Mouse (Mus musculus) neural tube, embryonic 15.5 days (tissue): ENCODE results near the gene Pym1. TPM values are rescaled to one million over a fixed set of nuclear protein-coding genes. Genes with fewer than 3 reads are reported as not detected.

Experiments used
- ATAC-seq: fragments of 200-750 bp; cut with Nextera tagmentation; 2 replicates; pipeline ENCODE4 v1.8.0; 2017; ENCODE audit warnings: mild to moderate bottlenecking, moderate TSS enrichment, moderate library complexity; ENCODE audit not compliant: low FRiP score
- H3K27ac ChIP-seq: fragments of 300-500 bp; sonication (generic); replicated peaks from 2 replicates; pipeline ENCODE4 v1.5.1; 2015; ENCODE audit warnings: mild to moderate bottlenecking, inconsistent platforms
- H3K27me3 ChIP-seq: fragments of 300-500 bp; sonication (generic); replicated peaks from 2 replicates; pipeline ENCODE4 v1.6.1; 2015; ENCODE audit warnings: inconsistent platforms
- H3K36me3 ChIP-seq: fragments of 300-500 bp; sonication (generic); 2 replicates; pipeline ENCODE4 v1.6.1; 2015; ENCODE audit warnings: inconsistent platforms
- H3K4me1 ChIP-seq: fragments of 300-500 bp; sonication (generic); 2 replicates; pipeline ENCODE4 v1.6.1; 2015; ENCODE audit warnings: inconsistent platforms
- H3K4me2 ChIP-seq: fragments of 300-500 bp; sonication (generic); 2 replicates; pipeline ENCODE4 v1.6.1; 2015; ENCODE audit warnings: inconsistent platforms, mild to moderate bottlenecking, moderate library complexity
- H3K4me3 ChIP-seq: fragments of 300-500 bp; sonication (generic); replicated peaks from 2 replicates; pipeline ENCODE4 v1.5.1; 2015; ENCODE audit warnings: mild to moderate bottlenecking, inconsistent platforms
- H3K9ac ChIP-seq: fragments of 300-500 bp; sonication (generic); replicated peaks from 2 replicates; pipeline ENCODE4 v1.6.1; 2015; ENCODE audit warnings: mild to moderate bottlenecking, inconsistent platforms
- H3K9me3 ChIP-seq: fragments of 300-500 bp; sonication (generic); replicated peaks from 2 replicates; pipeline ENCODE4 v1.6.1; 2016; ENCODE audit warnings: inconsistent platforms
- WGBS: fragments of 180-500 bp; shearing (Covaris S2); methylation state at CpG from one replicate; pipeline ENCODE4 v1.1.7; 2015; ENCODE audit warnings: mixed read lengths; 5-methylcytosine and 5-hydroxymethylcytosine counted together
- polyA plus RNA-seq: library from polyadenylated mRNA; unstranded; fragments of >200 nt; fragmentation: Nextera tagmentation; extraction: Ambion mirVana; gene quantifications from 2 replicates; pipeline ENCODE4 v1.2.1, GENCODE M21; 2015

The Pym1 gene
- polyA plus RNA-seq, 1 experiment from 2014 or later: 41.7 TPM

DNA sequence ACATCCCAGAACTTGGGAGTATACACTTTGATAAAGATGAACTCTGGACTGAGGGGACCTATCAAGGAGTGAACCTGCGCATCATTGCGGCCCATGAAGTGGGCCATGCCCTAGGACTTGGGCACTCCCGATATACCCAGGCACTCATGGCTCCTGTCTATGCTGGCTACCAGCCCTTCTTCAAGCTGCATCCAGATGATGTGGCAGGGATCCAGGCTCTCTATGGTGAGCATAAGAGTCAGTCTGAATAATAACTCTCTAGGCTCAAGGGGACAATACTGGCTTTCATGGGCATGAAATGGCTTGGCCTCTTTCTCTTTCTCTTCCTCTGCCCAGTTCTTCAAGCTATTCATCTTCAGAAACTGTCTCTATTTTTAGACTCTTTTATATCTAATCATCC is 47.9 kb downstream of the Pym1 start:
- Histone ChIP-seq H3K9ac (no peak overlapping the region), H3K36me3 (peaks cover 8% of the 10 kb centered on the region; the same call in 1 of the 2 replicates), H3K4me2 (no peak overlapping the region), H3K4me1 (no peaks in the 10 kb centered on the region), H3K27ac (no peak overlapping the region), H3K27me3 (no peaks in the 10 kb centered on the region), H3K4me3 (no peak overlapping the region), H3K9me3 (no peaks in the 10 kb centered on the region)
- no peak for ATAC-seq
- WGBS: 89% methylated on average over 3 of the region's 3 CpGs

DNA sequence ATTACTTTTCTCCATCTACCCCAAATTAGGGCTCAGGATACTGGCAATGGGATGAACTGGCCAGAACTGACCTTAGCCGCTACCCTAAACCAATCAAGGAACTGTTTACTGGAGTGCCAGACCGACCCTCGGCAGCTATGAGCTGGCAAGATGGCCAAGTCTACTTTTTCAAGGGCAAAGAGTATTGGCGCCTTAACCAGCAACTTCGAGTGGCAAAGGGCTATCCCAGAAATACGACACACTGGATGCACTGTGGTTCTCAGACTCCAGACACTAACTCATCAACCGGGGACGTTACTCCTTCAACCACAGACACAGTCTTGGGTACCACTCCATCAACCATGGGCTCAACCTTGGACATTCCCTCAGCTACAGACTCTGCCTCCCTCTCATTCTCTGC is 51.0 kb downstream of the Pym1 start:
- no peak overlapping the region for H3K27ac ChIP-seq
- WGBS: 95% methylated on average over 8 of the region's 8 CpGs
- no peaks in the 10 kb centered on the region for H3K27me3 ChIP-seq
- H3K9me3 ChIP-seq: no peaks in the 10 kb centered on the region
- ATAC-seq: no peak
- H3K4me3 ChIP-seq: no peak overlapping the region
- peaks cover 19% of the 10 kb centered on the region for H3K4me1 ChIP-seq
- no peak overlapping the region for H3K9ac ChIP-seq
- H3K36me3 ChIP-seq: peaks cover 15% of the 10 kb centered on the region; the same call in 1 of the 2 replicates
- H3K4me2 ChIP-seq: no peak overlapping the region

DNA sequence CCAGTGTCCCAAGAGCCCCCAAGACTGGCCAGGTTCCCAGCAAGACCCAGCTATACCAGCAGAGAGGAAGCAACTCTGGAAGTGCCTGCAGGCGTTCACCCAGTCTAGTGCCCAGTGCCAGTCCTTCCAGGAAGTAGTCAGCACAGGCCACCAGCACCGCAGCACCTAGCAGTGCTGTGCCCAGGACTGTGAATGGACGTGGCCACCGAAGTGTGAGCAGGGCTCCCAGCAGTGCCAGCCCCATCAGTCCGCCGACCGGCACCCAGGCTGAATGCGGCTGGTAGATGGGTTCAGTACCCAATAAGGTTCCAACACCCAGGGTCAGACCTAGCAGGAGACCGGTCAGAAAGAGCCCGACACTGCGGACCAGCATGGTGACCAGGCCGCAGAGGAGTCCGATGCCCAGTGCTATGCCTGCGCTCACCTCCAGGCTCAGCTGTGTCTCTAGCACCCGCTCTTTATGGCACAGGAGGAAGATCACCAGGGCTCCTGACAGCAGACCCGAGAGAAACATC is 54.3 kb downstream of the Pym1 start:
- Histone ChIP-seq H3K4me3 (no peak overlapping the region), H3K4me2 (no peak overlapping the region; the same call in 1 of the 2 replicates), H3K4me1 (peaks cover 34% of the 10 kb centered on the region), H3K9me3 (no peaks in the 10 kb centered on the region), H3K36me3 (peaks cover 15% of the 10 kb centered on the region; the same call in 1 of the 2 replicates), H3K27ac (no peak overlapping the region), H3K27me3 (no peaks in the 10 kb centered on the region), H3K9ac (peak overlapping the region; percentile 38; the same call in 1 of the 2 replicates)
- ATAC-seq: no peak
- 89% methylated on average over 16 of the region's 16 CpGs for WGBS

DNA sequence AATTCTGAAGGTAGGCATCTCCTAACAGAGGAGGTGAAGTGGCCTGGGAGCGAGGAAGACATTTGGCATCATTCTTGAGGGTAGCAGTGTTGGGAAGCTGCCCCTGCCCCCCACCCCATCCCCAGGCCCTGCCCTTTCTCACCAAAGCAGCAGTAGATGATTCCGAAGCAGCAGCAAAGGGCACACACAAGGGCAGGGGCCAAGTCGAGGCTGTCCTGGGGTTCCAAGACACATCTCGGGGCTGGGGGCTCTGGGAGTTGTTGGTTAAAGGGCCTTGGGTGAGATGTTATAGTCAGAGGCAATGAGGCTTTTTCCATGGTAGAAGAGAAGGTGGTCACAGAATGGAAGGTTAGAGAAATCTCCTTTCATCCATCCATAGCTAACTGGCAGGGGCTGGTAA is 55.3 kb downstream of the Pym1 start:
- peak overlapping the region; percentile 98; the same call in 1 of the 2 replicates for H3K27ac ChIP-seq
- WGBS: 66% methylated on average over 4 of the region's 4 CpGs

DNA sequence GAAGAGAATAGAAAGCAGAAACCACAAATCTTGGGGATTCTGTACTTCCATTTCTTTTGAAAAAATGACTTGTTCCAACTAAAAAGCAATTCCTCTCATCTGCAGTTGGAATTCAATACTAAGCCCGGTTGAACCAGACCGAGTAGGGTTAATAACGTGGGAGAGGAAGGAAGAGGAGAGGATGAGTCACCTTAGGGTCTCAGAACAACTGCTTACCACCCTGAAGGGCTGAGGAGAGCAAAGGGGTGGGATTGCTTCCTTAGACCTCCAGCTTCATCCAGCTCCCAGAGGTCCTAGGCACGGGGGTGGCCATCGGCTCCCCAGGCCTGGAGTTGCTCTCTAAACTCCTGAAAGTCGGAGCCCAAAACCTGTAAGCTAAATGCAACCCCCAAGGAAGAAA is 55.7 kb downstream of the Pym1 start:
- H3K4me3 ChIP-seq: peak overlapping the region; percentile 86
- H3K36me3 ChIP-seq: peaks cover 11% of the 10 kb centered on the region; the same call in 1 of the 2 replicates
- peaks cover 47% of the 10 kb centered on the region for H3K4me1 ChIP-seq
- peak overlapping the region; percentile 91 for H3K9ac ChIP-seq
- ATAC-seq: no peak
- 20% methylated on average over 6 of the region's 6 CpGs for WGBS
- peak overlapping the region; percentile 98 for H3K27ac ChIP-seq
- no peaks in the 10 kb centered on the region for H3K27me3 ChIP-seq
- peak overlapping the region; percentile 67 for H3K4me2 ChIP-seq
- no peaks in the 10 kb centered on the region for H3K9me3 ChIP-seq

More for the DNA sequence above, 55.3 kb downstream of the Pym1 start:
- no peaks in the 10 kb centered on the region for H3K27me3 ChIP-seq
- peaks cover 43% of the 10 kb centered on the region for H3K4me1 ChIP-seq
- H3K4me2 ChIP-seq: peak overlapping the region; percentile 67
- H3K36me3 ChIP-seq: peaks cover 15% of the 10 kb centered on the region; the same call in 1 of the 2 replicates
- peak overlapping the region; percentile 91 for H3K9ac ChIP-seq
- no peak for ATAC-seq
- H3K9me3 ChIP-seq: no peaks in the 10 kb centered on the region
- H3K4me3 ChIP-seq: peak overlapping the region; percentile 86

DNA sequence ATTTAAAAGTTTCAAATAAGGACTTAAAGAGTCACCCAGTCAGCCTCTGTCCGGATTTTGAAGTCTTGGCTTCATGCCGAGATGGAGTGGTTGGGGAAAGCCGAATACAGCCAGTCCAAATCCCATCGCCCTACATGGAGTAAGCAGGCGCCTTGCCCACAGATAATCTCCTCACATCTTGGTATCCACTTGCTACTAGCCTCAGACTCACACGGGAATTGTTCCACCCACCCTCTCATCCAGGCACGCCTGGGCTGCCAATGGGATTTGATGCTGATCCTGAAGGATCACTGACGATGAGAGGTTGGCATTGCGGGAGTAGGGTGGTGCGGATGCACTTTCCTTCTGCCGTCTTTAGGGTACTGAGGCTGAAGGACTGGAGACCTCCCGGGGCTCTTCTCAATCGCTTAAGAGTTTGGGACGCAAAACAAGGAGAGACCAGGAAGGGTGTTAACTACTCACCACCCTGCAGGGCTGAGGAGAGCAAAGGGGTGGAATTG is 56.1 kb downstream of the Pym1 start, which contains the start of gene Dnajc14:
TSS of gene Dnajc14 (plus strand) at position 292 of the 500 bp plus-strand sequence.
- WGBS: under 1% methylated on average over 14 of the region's 14 CpGs
- H3K9me3 ChIP-seq: no peaks in the 10 kb centered on the region
- H3K27me3 ChIP-seq: no peaks in the 10 kb centered on the region
- peak within 1 kb of the TSS; percentile 91 for H3K9ac ChIP-seq
- peak within 1 kb of the TSS; percentile 86 for H3K4me3 ChIP-seq
- peaks cover 52% of the 10 kb centered on the region for H3K4me1 ChIP-seq
- peak within 1 kb of the TSS; percentile 67 for H3K4me2 ChIP-seq
- H3K27ac ChIP-seq: peak within 1 kb of the TSS; percentile 98
- peak; percentile 9 for ATAC-seq
- peaks cover 11% of the 10 kb centered on the region; the same call in 1 of the 2 replicates for H3K36me3 ChIP-seq

DNA sequence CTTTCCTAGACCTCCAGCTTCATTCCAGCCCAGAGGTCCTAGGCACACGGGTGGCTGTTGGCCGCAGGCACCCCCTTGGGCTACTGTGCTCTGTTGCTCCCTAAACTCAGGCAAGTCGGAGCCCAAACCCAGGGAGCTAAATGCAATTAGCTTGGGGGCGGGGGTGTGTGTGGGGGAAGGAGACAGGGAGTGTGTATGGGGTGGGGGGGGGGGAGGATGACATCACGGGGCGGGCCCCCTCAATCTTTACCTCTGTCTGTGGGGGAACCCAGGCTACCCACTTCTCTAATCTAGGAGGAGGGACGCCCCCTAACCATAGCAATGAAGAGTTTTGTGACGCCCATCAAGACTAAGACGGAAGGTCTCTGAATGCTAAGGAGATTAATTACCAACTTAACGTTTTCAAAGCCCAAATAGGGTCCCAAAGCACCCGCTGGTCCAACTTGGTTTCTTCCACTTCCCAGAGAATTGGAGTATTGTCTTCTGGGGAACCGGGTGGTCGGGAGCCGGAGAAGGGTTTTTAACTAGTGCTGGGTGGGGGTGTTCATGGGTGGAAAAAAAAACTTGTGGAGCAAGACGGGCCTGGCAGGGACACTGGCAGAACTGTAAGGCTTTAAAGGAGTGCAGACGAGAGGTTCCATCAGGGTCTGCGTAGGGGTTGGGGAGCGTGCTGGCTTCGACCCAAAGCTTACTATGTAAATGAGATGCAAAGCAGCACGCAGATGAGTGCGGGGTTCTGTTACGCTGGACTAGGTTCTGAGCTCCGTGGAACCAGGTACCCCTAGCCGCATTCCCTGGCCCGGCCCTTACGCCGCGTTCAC is 56.8 kb downstream of the Pym1 start, which contains the start of gene Tmem198b:
TSS of gene Tmem198b (minus strand) at position 100 of the 821 bp plus-strand sequence.
- Histone ChIP-seq H3K9me3 (no peaks in the 10 kb centered on the region), H3K4me2 (peak within 1 kb of the TSS; percentile 67), H3K9ac (peak within 1 kb of the TSS; percentile 91), H3K27ac (peak within 1 kb of the TSS; percentile 98), H3K4me3 (peak within 1 kb of the TSS; percentile 86), H3K36me3 (peaks cover 13% of the 10 kb centered on the region; the same call in 1 of the 2 replicates), H3K27me3 (no peaks in the 10 kb centered on the region), H3K4me1 (peaks cover 58% of the 10 kb centered on the region)
- under 1% methylated on average over 28 of the region's 28 CpGs for WGBS
- ATAC-seq: peak; percentile 75

DNA sequence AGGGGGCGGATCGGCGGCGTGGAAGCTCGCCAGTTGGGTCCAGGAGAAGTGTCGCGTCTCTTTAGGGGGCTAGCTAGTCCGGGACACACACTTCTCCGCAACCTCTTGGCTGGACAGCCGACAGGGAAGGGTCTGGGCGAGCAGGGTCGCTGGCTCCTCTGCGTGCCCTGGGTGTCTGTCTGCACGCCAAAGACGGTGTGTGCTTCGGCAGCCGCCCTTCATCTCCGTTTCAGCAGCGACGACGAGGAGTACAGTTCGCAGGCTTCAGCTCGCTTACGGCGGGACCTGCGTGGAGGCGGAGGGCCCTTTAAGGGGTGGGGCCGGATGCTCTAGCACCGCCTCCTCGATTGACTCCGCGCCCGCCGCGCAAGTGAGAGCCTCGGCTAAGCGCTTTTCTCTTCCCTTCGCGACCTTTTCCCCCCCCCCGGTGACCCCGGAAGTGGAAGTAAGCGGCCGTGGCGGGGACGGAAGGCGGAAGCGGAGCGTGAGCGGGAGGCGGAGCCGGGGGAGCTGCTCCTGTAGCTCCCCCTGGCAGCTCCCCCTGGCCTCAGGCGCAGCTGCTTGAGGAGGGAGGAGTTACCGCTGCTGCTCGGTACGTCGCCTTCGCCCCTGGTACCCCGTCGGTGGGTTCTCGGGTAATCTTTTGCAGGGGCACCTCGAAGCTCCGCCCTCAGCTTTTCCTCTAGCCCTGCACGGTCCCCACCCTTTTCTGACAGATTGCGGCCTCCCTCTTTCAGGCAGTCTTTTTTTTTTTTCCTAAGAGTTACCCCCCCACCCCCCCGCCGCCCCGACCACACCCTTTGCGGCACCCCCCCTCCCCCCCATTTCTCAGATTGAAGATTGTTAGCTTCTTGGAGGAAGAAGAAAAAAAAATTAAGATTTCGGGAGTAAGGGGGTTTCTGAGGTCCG is 57.7 kb downstream of the Pym1 start:
- Histone ChIP-seq H3K4me3 (peak overlapping the region; percentile 86), H3K9me3 (no peaks in the 10 kb centered on the region)

DNA sequence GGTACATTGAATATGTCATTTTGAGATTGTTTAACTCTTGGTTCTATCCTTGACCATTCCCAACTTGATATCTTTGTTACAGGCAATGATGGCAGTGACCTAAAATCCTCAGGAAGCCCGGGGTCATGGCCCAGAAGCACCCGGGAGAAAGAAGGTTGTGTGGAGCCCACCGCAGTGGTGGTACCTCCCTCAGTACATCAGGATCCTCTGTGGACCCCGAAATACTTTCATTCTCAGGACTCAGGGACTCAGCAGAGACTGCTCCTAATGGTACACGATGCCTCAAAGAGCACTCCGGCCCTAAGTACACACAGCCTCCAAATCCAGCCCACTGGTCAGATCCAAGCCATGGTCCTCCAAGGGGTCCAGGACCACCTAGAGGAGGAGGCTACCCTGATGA is 58.4 kb downstream of the Pym1 start:
- no peak for ATAC-seq
- H3K9me3 ChIP-seq: no peaks in the 10 kb centered on the region
- H3K4me2 ChIP-seq: peak overlapping the region; percentile 67
- H3K9ac ChIP-seq: peak overlapping the region; percentile 91
- H3K4me1 ChIP-seq: peaks cover 68% of the 10 kb centered on the region
- peak overlapping the region; percentile 86 for H3K4me3 ChIP-seq
- WGBS: 65% methylated on average over 6 of the region's 6 CpGs
- peak overlapping the region; percentile 98; the same call in 1 of the 2 replicates for H3K27ac ChIP-seq
- peaks cover 6% of the 10 kb centered on the region; the same call in 1 of the 2 replicates for H3K36me3 ChIP-seq
- H3K27me3 ChIP-seq: no peaks in the 10 kb centered on the region

More for the DNA sequence above, 57.7 kb downstream of the Pym1 start:
- WGBS: under 1% methylated on average over 69 of the region's 70 CpGs
- Histone ChIP-seq H3K36me3 (peaks cover 12% of the 10 kb centered on the region; the same call in 1 of the 2 replicates), H3K4me1 (peaks cover 66% of the 10 kb centered on the region), H3K9ac (peak overlapping the region; percentile 91), H3K27ac (peak overlapping the region; percentile 98), H3K27me3 (no peaks in the 10 kb centered on the region), H3K4me2 (peak overlapping the region; percentile 67)
- ATAC-seq: peak; percentile 94

DNA sequence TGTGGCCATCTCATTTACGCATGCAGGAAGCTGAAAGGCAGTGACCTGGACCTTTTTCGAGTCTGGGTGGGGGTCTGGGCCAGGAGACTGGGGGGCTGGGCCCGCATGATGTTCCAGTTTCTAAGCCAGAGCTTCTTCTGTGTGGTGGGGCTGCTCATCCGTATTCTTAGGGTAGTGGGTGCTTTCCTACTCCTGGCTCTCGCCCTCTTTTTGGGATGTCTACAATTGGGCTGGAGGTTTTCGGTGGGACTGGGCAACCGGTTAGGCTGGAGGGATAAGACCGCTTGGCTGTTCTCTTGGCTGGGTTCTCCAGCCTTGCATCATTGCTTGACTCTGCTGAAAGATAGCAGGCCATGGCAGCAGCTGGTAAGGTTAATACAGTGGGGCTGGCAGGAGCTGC is 59.3 kb downstream of the Pym1 start:
- 95% methylated on average over 8 of the region's 8 CpGs for WGBS
- H3K27me3 ChIP-seq: no peaks in the 10 kb centered on the region
- peaks cover 65% of the 10 kb centered on the region for H3K4me1 ChIP-seq
- peak overlapping the region; percentile 20; the same call in 1 of the 2 replicates for H3K9ac ChIP-seq
- peak overlapping the region; percentile 67 for H3K4me2 ChIP-seq
- no peak for ATAC-seq
- H3K9me3 ChIP-seq: no peaks in the 10 kb centered on the region
- H3K27ac ChIP-seq: no peak overlapping the region
- 0 out of 2 replicates have a peak, but pooled peaks cover 4% of the 10 kb centered on the region for H3K36me3 ChIP-seq
- H3K4me3 ChIP-seq: peak overlapping the region; percentile 86
